Mouse (Mus musculus) small intestine, adult 2 months (tissue): Measurements from ENCODE around the gene Nkrf.

Experiments
- CTCF ChIP-seq: fragments of 200-500 bp; IDR thresholded peaks from 2 replicates; pipeline ENCODE4 v1.5.1; 2012; ENCODE audit warnings: low read depth, mild to moderate bottlenecking, control low read depth, inconsistent platforms, low read length, moderate library complexity, mixed read lengths; ENCODE audit not compliant: insufficient replicate concordance, insufficient read length; ENCODE audit errors: extremely low read depth
- POLR2A ChIP-seq: fragments of 200-500 bp; IDR thresholded peaks from 2 replicates; pipeline ENCODE4 v1.6.1; 2012; ENCODE audit warnings: low read depth, mild to moderate bottlenecking, control low read depth, inconsistent platforms, low read length, moderate library complexity

GRCm38 (mm10) chrX:36917749-36918148 lies 15.1 kb upstream of the Nkrf start:
- TF ChIP-seq POLR2A (no peak), CTCF (no peak)
